Mouse (Mus musculus): Measurements from ENCODE around the gene Cavin4.
"Not testable (repeated sequence)": the region's sequence is repeated elsewhere in the genome, so short reads cannot be mapped to it uniquely, and the experiment has no call there.

DNA sequence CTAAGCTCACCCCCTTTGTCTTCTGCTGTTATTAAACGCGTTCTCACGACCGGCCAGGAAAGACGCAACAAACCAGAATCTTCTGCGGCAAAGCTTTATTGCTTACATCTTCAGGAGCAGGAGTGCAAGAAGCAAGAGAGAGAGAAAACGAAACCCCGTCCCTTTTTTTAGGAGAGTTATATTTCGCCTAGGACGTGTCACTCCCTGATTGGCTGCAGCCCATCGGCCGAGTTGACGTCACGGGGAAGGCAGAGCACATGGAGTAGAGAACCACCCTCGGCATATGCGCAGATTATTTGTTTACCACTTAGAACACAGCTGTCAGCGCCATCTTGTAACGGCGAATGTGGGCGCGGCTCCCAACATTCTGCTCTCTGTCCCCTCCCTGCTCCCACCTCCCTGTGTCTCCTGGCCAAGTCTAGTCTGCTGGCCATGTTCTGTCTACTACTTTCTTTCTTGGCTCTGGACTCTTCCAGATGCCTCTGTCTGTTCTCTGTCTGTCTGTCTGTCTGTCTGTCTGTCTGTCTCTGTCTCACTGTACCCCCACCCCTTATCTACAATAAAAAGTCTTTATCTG is 20.4 kb downstream of the Cavin4 start:
- TF ChIP-seq CTCF (IDR thresholded peaks at IDR 0.05; ENCODE audit: borderline replicate concordance, insufficient read depth, low read length); POLR2A (IDR thresholded peaks at IDR 0.05; ENCODE audit: low read depth, low read length): not testable (repeated sequence)
